Mouse (Mus musculus) spleen, adult 2 months (tissue): Measurements from ENCODE around the gene Stk38. TPM values are rescaled to one million over a fixed set of nuclear protein-coding genes. Genes with fewer than 3 reads are reported as not detected.

Experiments used
- DNase-seq, 2 experiments: peaks; one replicate each; pipeline versions ENCODE4 v3.0.0 to v3.0.0-alpha.2; 2012 to 2021; ENCODE audit warnings: low spot score in 2 of 2, low read depth in 1 of 2
- H3K27ac ChIP-seq: fragments of 200-500 bp; 2 replicates; pipeline ENCODE4 v1.5.1; 2012; ENCODE audit warnings: low read length, inconsistent platforms; ENCODE audit not compliant: insufficient read depth
- H3K27me3 ChIP-seq: fragments of 200-500 bp; 2 replicates; pipeline ENCODE4 v1.6.1; 2012; ENCODE audit warnings: mild to moderate bottlenecking, moderate library complexity, low read length, inconsistent platforms; ENCODE audit not compliant: control insufficient read depth, insufficient read depth
- H3K36me3 ChIP-seq: fragments of 200-500 bp; 2 replicates; pipeline ENCODE4 v1.6.1; 2012; ENCODE audit warnings: mild to moderate bottlenecking, low read length, inconsistent platforms; ENCODE audit not compliant: control insufficient read depth, insufficient read depth
- H3K4me1 ChIP-seq: fragments of 200-500 bp; 2 replicates; pipeline ENCODE4 v1.6.1; 2011; ENCODE audit warnings: inconsistent platforms; ENCODE audit not compliant: control insufficient read depth, insufficient read depth, insufficient read length
- H3K4me3 ChIP-seq: fragments of 200-500 bp; 2 replicates; pipeline ENCODE4 v1.5.1; 2011; ENCODE audit warnings: mild to moderate bottlenecking, inconsistent platforms; ENCODE audit not compliant: insufficient read depth, insufficient read length; ENCODE audit errors: extremely low read depth
- CTCF ChIP-seq: fragments of 200-500 bp; IDR thresholded peaks from 2 replicates; pipeline ENCODE4 v1.5.1; 2011; ENCODE audit warnings: mild to moderate bottlenecking, inconsistent platforms; ENCODE audit not compliant: insufficient read depth, insufficient read length, insufficient replicate concordance; ENCODE audit errors: extremely low read depth
- POLR2A ChIP-seq: fragments of 200-500 bp; IDR thresholded peaks from 2 replicates; pipeline ENCODE4 v1.6.1; 2011; ENCODE audit warnings: low read depth, low read length, inconsistent platforms
- WGBS: fragments of 180-500 bp; shearing (Covaris S2); methylation state at CpG from one replicate; pipeline ENCODE4 v1.1.7; 2018; 5-methylcytosine and 5-hydroxymethylcytosine counted together
- polyA plus RNA-seq: library from polyadenylated mRNA; depleted of rRNA; stranded (reverse); fragments of >200 nt; gene quantifications from 2 replicates; pipeline ENCODE4 v1.2.3, GENCODE M21; 2012

Stk38 gene
- polyA plus RNA-seq, 1 experiment, result 119 TPM

DNA sequence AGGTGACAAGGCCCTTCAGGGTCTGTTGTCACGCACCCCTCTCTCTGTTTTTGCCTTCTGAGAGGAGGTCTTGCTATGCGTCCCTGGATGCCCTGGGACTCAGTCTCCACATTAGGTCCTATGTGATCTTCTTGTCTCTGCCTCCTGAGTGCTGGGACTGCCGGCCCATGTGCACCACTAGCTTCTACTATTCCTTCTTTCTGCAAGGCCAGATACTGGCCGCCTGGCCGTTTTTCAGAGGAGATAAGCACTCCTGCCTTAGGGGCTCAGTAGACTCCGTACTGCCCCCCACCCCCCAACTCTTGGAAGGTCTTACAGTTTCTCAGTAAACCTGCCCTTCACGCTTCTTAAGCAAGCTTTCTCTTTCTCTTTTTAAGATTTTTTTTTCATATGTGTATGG is 71.7 kb downstream of the Stk38 start:
- no peak for TF ChIP-seq POLR2A
- no peak for TF ChIP-seq CTCF
- Histone ChIP-seq H3K27me3 (no peaks in the 10 kb centered on the region), H3K27ac (no peak overlapping the region), H3K36me3 (no peaks in the 10 kb centered on the region), H3K4me1 (no peaks in the 10 kb centered on the region), H3K4me3 (no peak overlapping the region)
- DNase-seq, result no peak
- 83% methylated on average over 7 of the region's 7 CpGs for WGBS

DNA sequence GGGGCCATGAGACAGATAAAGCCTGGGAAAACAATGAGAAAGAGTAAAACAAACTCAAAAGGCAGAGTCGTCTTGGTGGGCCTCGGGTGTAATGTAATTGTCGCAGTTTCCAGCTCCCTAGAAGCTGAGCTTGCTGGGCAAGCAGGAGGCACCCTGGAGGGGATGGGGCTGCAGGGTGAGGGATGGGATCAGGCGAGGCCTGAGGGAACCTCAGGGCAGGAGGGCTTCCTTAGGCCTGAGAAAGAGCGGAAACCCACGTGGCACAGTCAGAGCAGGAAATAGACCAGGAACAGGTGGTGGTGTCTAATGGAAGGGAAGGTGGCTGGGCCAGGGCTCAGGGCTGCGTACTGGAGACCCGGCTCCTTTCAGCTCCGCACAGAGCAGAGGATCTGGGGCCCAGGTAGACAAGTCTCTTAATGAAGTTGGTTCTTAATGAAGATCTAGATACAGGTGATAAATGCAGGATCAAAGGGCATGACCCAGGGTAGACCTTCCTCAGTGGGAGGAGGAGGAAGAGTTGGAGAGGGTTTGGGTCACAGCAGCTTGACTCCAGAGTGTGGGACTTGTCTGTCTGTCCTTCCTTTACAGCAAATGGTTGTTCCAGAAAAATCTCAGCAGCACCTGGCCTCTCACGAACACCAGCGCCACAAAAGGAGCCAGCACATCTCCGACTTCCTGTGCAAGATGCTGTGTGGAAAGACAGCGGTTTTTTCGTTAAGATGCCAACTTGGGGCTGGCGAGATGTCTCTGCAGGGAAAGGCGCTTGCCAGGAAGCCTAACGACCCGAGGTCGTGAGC is 73.5 kb downstream of the Stk38 start:
- WGBS, result 69% methylated on average over 19 of the region's 19 CpGs
- Histone ChIP-seq H3K36me3 (no peaks in the 10 kb centered on the region), H3K4me1 (no peaks in the 10 kb centered on the region), H3K27me3 (no peaks in the 10 kb centered on the region), H3K4me3 (no peak overlapping the region), H3K27ac (no peak overlapping the region)
- no peak for DNase-seq
- no peak for TF ChIP-seq CTCF
- TF ChIP-seq POLR2A, result no peak

DNA sequence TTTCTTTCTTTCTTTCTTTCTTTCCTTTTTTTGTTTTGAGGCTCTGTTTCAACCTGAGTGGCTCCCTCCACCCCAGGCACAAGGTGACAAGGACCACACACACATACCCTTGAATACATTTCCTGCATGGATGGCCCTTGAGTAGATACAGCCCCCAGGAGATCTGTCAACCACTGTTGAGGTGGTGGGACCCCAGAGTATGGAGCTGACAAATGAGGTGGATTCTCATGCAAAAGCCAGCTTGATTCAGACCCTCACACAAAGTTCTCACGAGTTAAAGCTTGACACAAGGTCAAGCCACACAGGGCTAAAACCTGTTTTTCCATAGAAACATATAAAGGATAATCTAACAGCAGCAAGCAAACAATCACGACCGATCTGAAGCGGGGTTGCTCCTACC is 75.5 kb downstream of the Stk38 start:
- no peaks in the 10 kb centered on the region for H3K36me3 ChIP-seq
- no peaks in the 10 kb centered on the region for H3K27me3 ChIP-seq
- 91% methylated on average over 4 of the region's 4 CpGs for WGBS
- DNase-seq, result no peak
- no peaks in the 10 kb centered on the region for H3K4me1 ChIP-seq
- TF ChIP-seq POLR2A (no peak), CTCF (no peak)
- no peak overlapping the region for H3K27ac ChIP-seq
- no peak overlapping the region for H3K4me3 ChIP-seq

DNA sequence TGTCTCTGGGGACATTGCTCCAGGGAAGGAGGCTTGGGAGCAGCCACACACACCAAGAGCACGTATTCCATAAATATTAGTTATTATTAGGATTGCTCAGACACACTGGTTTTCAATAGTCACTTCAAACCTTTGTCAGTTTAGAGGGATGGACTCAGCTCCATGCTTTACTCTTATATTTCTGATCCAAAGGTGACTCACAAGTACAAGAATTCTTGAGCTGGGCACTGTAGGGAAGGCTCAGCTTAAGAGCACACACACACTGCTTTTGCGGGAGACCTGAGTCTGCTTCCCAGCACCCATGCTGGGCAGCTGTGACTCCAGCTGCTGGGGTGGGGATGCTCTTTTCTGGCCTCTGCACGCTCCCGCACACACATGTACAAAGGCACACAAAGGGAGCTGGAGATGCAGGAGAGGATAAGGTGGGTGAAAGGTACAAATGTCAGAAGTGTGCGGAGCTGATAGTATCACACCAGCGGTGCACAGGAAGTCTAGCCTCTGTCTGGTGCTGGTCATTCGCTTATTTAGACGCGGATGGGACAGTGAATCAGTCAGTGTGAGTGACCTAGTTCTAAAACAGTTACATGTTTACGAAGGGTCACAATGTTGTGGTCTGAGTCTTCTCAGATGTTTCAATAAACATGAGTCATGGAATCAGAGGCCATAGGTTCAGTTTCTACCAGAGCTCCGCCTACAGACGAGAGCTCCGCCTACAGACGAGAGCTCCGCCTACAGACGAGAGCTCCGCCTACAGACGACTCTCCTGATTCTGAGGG is 76.2 kb downstream of the Stk38 start:
- Histone ChIP-seq H3K27ac (no peak overlapping the region), H3K27me3 (no peaks in the 10 kb centered on the region), H3K36me3 (no peaks in the 10 kb centered on the region), H3K4me3 (no peak overlapping the region), H3K4me1 (no peaks in the 10 kb centered on the region)
- DNase-seq, result no peak
- WGBS, result 92% methylated on average over 18 of the region's 18 CpGs
- TF ChIP-seq CTCF, result no peak
- TF ChIP-seq POLR2A, result no peak

DNA sequence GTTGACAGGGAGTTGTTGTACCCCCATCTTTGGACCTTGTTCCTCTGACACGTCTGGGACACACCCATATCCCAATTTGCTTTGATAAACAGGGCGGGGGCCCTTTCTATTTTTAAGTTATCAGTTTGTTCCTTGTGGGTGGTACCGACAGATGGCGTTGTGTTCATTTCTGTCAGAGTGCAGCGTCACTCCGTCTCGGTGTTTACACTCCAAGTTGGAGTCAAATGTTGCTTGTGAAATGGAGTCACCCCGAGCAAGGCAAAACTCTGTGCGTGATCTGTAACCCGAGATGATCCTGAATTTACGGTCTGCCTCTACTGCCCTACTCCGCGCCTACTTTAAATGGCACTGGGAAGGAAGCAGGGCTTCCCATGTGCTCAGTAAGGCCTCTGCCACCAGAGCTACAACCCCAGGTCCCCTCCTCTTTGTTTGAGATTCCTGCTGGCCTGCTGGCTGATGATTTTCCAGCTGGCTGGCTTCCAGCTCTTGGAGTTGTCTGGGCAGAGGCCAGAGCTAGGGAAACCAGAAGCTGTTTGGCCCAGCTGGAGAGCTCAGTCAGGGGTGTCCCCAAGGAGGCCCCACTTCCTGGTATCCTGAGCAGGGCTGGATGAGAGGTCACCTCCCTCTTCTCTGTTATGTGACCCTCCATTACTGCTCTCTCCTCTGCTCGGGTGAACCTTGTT is 77.3 kb downstream of the Stk38 start:
- no peak for TF ChIP-seq CTCF
- TF ChIP-seq POLR2A, result no peak
- DNase-seq, result no peak
- Histone ChIP-seq H3K27me3 (no peaks in the 10 kb centered on the region), H3K4me1 (no peaks in the 10 kb centered on the region), H3K27ac (0 out of 2 replicates have a peak overlapping the region, but pooled peaks have one; percentile 36), H3K4me3 (no peak overlapping the region), H3K36me3 (no peaks in the 10 kb centered on the region)
- 49% methylated on average over 14 of the region's 14 CpGs for WGBS

DNA sequence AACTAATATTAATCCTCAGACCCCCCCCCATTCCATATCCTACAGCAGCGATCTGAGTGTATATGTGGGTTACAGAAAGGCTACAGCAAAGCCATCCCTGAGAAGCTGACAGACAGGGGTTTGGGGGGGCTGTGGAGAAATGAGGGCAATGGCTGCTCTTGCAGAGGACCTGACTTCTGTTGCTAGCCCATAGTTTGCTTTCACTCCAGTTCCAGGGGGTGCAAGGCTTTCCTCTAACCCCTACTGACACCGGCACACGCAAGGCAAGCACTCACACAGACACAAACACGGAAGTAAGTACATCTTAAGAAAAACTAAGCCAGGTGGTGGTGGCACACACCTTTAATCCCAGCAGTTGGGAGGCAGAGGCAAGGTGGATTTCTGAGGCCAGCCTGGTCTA is 78.4 kb downstream of the Stk38 start:
- no peak for DNase-seq
- Histone ChIP-seq H3K27me3 (no peaks in the 10 kb centered on the region), H3K4me1 (no peaks in the 10 kb centered on the region), H3K27ac (no peak overlapping the region), H3K4me3 (no peak overlapping the region), H3K36me3 (no peaks in the 10 kb centered on the region)
- TF ChIP-seq POLR2A (no peak), CTCF (no peak)
- WGBS, result 98% methylated on average over 4 of the region's 4 CpGs
